Mouse (Mus musculus) cerebellum, adult 9-10 months (tissue): ENCODE data around the gene Panx1.

ENCODE experiments used
- DNase-seq: peaks from one replicate; pipeline ENCODE4 v3.0.0; 2022

The Panx1 gene

DNA sequence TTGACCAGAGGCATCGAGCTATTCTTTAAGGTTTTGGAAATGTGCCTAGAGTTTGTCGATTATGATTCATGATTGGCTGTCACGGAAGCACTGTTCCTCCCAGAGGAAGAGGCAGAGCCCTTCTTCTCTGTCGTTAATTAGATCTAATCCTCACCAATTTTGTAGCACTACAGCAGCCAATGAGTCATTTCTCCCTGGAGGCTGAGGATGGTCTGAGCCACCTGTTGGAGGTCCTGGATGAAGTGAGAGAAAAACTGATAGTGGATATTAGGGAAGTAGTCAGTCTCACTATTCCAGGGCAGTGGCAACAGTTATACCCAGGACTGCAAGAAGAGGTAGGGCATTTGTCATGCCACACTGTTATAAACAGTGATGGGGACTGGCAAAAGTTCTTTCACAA, 75.1 kb downstream of the Panx1 start:
- no peak for DNase-seq

DNA sequence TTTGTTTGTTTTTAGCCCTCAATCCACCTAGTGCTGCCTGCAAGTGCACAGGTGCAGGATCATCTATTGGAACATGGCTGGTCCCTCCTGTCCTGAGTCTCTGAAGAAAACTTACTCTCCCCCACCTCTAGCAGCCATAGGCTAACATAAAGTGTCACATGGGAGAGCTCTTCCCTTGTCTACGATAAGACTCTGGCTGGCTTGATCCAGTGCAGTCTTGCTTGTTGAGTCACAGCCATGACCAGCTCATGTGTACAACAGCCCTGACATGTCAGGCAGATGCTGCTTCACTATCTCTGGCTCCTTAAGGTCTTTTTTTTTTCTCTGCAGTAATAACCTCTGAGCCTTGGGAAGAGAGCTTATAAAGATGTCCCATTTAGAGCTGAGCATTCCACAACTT, 77.7 kb downstream of the Panx1 start:
- DNase-seq = no peak

DNA sequence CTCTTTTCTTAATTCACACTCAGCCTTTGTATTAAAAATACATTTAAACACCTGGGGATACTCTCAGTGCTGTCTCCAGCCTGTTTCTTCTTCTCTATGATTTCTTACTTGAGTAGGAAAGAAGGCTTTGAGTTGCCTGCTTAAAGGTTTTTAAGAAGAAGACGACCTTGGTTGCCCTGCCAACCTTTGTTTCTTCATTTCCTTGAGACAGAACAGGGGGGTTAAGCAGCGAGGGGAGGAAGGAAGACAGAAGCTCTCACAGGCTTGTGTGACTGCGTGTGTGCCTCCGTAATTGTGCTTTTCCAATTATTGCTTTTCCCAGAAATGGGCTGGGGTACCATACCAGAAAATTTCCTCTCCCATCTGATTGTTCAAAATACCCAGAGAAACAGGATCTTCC, 78.5 kb downstream of the Panx1 start:
- DNase-seq = no peak

DNA sequence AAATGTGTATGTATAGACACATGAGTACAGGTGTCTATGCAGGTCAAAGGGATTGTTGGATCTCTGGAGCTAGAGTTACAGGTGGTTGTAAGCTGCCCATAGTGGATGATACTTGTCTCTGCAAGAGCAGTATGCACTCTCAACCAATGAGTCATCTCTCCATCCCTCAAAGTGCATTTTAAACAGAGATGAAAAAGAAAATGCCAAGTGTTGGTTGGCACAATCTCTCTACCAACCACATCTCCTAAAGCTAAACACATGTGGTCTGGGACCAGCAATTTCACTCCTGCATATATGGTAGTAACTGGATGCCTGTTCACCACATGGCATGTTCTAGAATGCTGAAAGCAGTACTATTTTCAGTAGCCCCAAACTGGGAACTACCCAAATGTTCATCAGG, 79.9 kb downstream of the Panx1 start:
- no peak for DNase-seq

DNA sequence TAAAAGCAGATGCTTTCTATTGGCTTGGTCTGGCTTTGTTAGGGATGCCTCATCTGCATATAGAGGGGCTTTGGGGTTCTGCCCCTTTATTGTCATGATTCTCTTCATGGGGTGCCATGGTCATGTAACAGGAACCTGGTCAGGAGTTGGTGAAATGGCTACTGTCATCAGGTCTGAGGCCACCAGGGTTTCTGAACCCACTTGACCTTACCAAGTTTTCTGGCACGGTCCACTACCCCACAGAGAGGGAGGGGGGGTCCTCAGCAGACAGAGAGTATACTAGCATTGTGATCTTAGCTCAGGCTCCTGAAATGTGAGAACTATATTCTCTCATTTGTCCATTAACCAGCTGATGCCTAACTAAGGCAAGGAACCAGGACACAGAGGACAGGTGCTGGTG, 82.5 kb downstream of the Panx1 start:
- no peak for DNase-seq

DNA sequence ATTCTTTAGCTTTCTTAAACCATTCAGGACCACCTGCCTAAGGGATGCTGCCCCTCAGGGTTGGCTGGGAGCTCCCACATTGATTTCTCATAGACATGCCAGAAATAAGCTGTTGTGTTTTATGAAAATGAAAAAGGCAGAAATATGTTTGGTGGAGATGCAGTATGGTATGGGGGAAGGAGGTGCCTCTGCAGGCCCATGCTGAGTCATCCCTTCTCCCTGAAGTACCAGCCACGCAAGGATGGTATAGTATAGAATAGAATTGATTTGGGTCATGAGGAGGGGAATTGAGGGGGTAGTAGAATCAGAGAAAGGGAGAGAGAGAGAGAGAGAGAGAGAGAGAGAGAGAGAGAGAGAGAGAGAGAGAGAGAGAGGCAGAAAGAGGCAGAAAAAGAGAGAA, 90.6 kb downstream of the Panx1 start:
- DNase-seq = no peak
